9 mouse cellular contexts compared by ENCODE assay signal in genomic region chr1:87626344-87626743, GRCm38 (mm10). TPM values are rescaled to one million over a fixed set of nuclear protein-coding genes. Genes with fewer than 3 reads are reported as not detected.
DNase-seq lines count a peak whose midpoint lies in the region; ATAC-seq and TF ChIP-seq lines count a peak whose summit lies in the region.
"Had no signal": no experiment of that assay in that cellular context is flagged by ENCODE, and none has a peak within 500 bp of the region (broad histone marks: within the 10 kb centered on the region; RNA-seq: fewer than 3 reads in every experiment).

No protein-coding gene starts in this region.

- ATAC-seq in G1E (ENCODE audit: extremely low read depth, insufficient number of reproducible peaks, low FRiP score, poor library complexity, severe bottlenecking) = peak; percentile 81
- ATAC-seq in common myeloid progenitor, adult 5-6 weeks (replicated peaks; ENCODE audit: low read depth, poor library complexity, severe bottlenecking) = peak; percentile 86
- ATAC-seq in kidney, embryonic 16.5 days (ENCODE audit: low FRiP score, low TSS enrichment) = peak; percentile 75; the same call in 1 of the 2 replicates
- ATAC-seq in megakaryocyte progenitor cell, adult 5-6 weeks (replicated peaks; ENCODE audit: poor library complexity) = peak; percentile 72
- no peak for ATAC-seq in erythroblast, adult 5-6 weeks (replicated peaks; ENCODE audit: low FRiP score, poor library complexity, severe bottlenecking)

- no peak for TF ChIP-seq CTCF in G1E (IDR thresholded peaks at IDR 0.05; ENCODE audit: low read depth, low read length)

- no peak overlapping the region for H3K27ac ChIP-seq in kidney, embryonic 16.5 days (ENCODE audit: low read length)
- H3K27ac ChIP-seq: embryonic facial prominence, embryonic 15.5 days had no signal

- 0 out of 2 replicates have a peak overlapping the region, but pooled peaks have one; percentile 22 for H3K4me2 ChIP-seq in kidney, embryonic 16.5 days (replicated peaks; ENCODE audit: low read depth, low read length)
- H3K4me2 ChIP-seq: embryonic facial prominence, embryonic 15.5 days had no signal

- H3K27me3 ChIP-seq in G1E (ENCODE audit: insufficient read depth, low read length) = no peaks in the 10 kb centered on the region
- H3K27me3 ChIP-seq in kidney, embryonic 16.5 days (ENCODE audit: insufficient read depth, low read length) = no peaks in the 10 kb centered on the region
- H3K27me3 ChIP-seq: embryonic facial prominence, embryonic 15.5 days had no signal

- peaks cover 82% of the 10 kb centered on the region for H3K36me3 ChIP-seq in G1E (replicated peaks)
- no peaks in the 10 kb centered on the region for H3K36me3 ChIP-seq in kidney, embryonic 16.5 days (ENCODE audit: insufficient read depth, low read length)
- H3K36me3 ChIP-seq: embryonic facial prominence, embryonic 15.5 days had no signal

- WGBS in kidney, embryonic 16.5 days = 55% methylated on average over 2 of the region's 2 CpGs

- peak overlapping the region; percentile 40; the same call in 1 of the 2 replicates for H3K4me3 ChIP-seq in G1E (ENCODE audit: low read depth, low read length)
- no peak overlapping the region for H3K4me3 ChIP-seq in kidney, embryonic 16.5 days (ENCODE audit: low read length)
- H3K4me3 ChIP-seq: embryonic facial prominence, embryonic 15.5 days had no signal

- no peak overlapping the region for H3K9ac ChIP-seq in kidney, embryonic 16.5 days (replicated peaks; ENCODE audit: low read length)
- H3K9ac ChIP-seq: embryonic facial prominence, embryonic 15.5 days had no signal

- H3K4me1 ChIP-seq in G1E (ENCODE audit: insufficient read depth, low read depth, low read length) = peaks cover 96% of the 10 kb centered on the region
- 0 out of 2 replicates have a peak, but pooled peaks cover 4% of the 10 kb centered on the region for H3K4me1 ChIP-seq in kidney, embryonic 16.5 days (ENCODE audit: insufficient read depth, low read length)

- peak; percentile 72 for DNase-seq in G1E (ENCODE audit: low spot score)
- DNase-seq in cerebellum, adult 9-11 months = no peak
- DNase-seq in layer of hippocampus, postnatal 10 days (ENCODE audit: low spot score in 2 of 2) = no peak
- no peak for DNase-seq in embryo, embryonic 10.5 days (ENCODE audit: low spot score)

- no peaks in the 10 kb centered on the region for H3K9me3 ChIP-seq in G1E (replicated peaks)
- no peaks in the 10 kb centered on the region for H3K9me3 ChIP-seq in kidney, embryonic 16.5 days (ENCODE audit: low read length)
- H3K9me3 ChIP-seq: embryonic facial prominence, embryonic 15.5 days had no signal

RNA-seq across cellular contexts. Expression of gene Inpp5d, which starts 6.2 kb away (rescaled TPM):
- total RNA-seq in G1E (2014; fragmentation: Nextera tagmentation) = 186 and 188 TPM in 2 replicates
- total RNA-seq in G1E (2017) = 214 and 238 TPM in 2 replicates
- polyA plus RNA-seq in G1E (2012) = 113 and 122 TPM in 2 replicates
- total RNA-seq in common myeloid progenitor, adult 5-6 weeks (2017) = 71.7 and 87.7 TPM in 2 replicates
- polyA plus RNA-seq in kidney, embryonic 16.5 days (2015; fragmentation: Nextera tagmentation; extraction: Ambion mirVana) = 8.6 and 9.1 TPM in 2 replicates
- total RNA-seq in megakaryocyte progenitor cell, adult 5-6 weeks (2015) = 57.6 and 66.3 TPM in 2 replicates
- 67.8 and 85.6 TPM in 2 replicates for total RNA-seq in megakaryocyte progenitor cell, adult 5-6 weeks (2017)
- 10 to 100 TPM; 15.2 to 17.7 TPM for total RNA-seq in layer of hippocampus, postnatal 10 days (2021)
- 50.1 and 53.1 TPM in 2 replicates for total RNA-seq in erythroblast, adult 5-6 weeks (2015; ENCODE audit: low replicate concordance)
- total RNA-seq in erythroblast, adult 5-6 weeks (2017; ENCODE audit: low replicate concordance) = 19.9 and 25.2 TPM in 2 replicates

RNA-seq across cellular contexts. Expression of gene Ngef, which starts 52.7 kb away (rescaled TPM):
- total RNA-seq in G1E (2014; fragmentation: Nextera tagmentation) = not detected in 2 replicates
- 0.16 TPM in 1 of 2 replicates, not detected in the other for total RNA-seq in G1E (2017)
- polyA plus RNA-seq in G1E (2012) = not detected in 2 replicates
- not detected in 2 replicates for total RNA-seq in common myeloid progenitor, adult 5-6 weeks (2017)
- polyA plus RNA-seq in kidney, embryonic 16.5 days (2015; fragmentation: Nextera tagmentation; extraction: Ambion mirVana) = 2.0 and 2.7 TPM in 2 replicates
- not detected in 2 replicates for total RNA-seq in megakaryocyte progenitor cell, adult 5-6 weeks (2015)
- total RNA-seq in megakaryocyte progenitor cell, adult 5-6 weeks (2017) = not detected in 2 replicates
- 10 to 100 TPM; 70.8 to 76.4 TPM for total RNA-seq in layer of hippocampus, postnatal 10 days (2021)
- total RNA-seq in erythroblast, adult 5-6 weeks (2015; ENCODE audit: low replicate concordance) = not detected in 2 replicates
- total RNA-seq in erythroblast, adult 5-6 weeks (2017; ENCODE audit: low replicate concordance) = not detected in 2 replicates

Comparison
In these comparisons a context has a peak if more than half of its experiments do, and no peak if none do; other contexts are left out.
1. RNA of gene Ngef, which starts 52.7 kb away (total RNA-seq): 70.8 to 76.4 TPM in layer of hippocampus, postnatal 10 days; 0.16 TPM in G1E, not detected in common myeloid progenitor, adult 5-6 weeks, not detected in megakaryocyte progenitor cell, adult 5-6 weeks and not detected in erythroblast, adult 5-6 weeks; every median in the first group is over 10 times any median in the second.